Mouse (Mus musculus) embryonic facial prominence, embryonic 14.5 days (tissue): ENCODE measurements around the gene Spp2. TPM values are rescaled to one million over a fixed set of nuclear protein-coding genes. Genes with fewer than 3 reads are reported as not detected.
A peak's percentile ranks its signal among the peaks of the same experiment; 100 is the strongest.
"Not testable (repeated sequence)": the region's sequence is repeated elsewhere in the genome, so short reads cannot be mapped to it uniquely, and the experiment has no call there.

Source experiments
- ATAC-seq: fragments of 200-750 bp; cut with Nextera tagmentation; 2 replicates; pipeline ENCODE4 v1.8.0; 2017; ENCODE audit warnings: low read depth, moderate number of reproducible peaks, moderate TSS enrichment
- DNase-seq: peaks from one replicate; pipeline ENCODE4 v3.0.0-alpha.2; 2015; ENCODE audit warnings: low spot score
- H3K27ac ChIP-seq: fragments of 300-500 bp; sonication (generic); replicated peaks from 2 replicates; pipeline ENCODE4 v1.5.1; 2014; ENCODE audit warnings: low read depth, mild to moderate bottlenecking, low read length, moderate library complexity
- H3K27me3 ChIP-seq: fragments of 300-500 bp; sonication (generic); replicated peaks from 2 replicates; pipeline ENCODE4 v1.6.1; 2014; ENCODE audit warnings: low read length; ENCODE audit not compliant: control insufficient read depth, insufficient read depth
- H3K36me3 ChIP-seq: fragments of 300-500 bp; sonication (generic); 2 replicates; pipeline ENCODE4 v1.6.1; 2014; ENCODE audit warnings: low read length, mixed read lengths; ENCODE audit not compliant: control insufficient read depth, insufficient read depth
- H3K4me1 ChIP-seq: fragments of 300-500 bp; sonication (generic); 2 replicates; pipeline ENCODE4 v1.6.1; 2014; ENCODE audit warnings: antibody characterized with exemption, low read length; ENCODE audit not compliant: control insufficient read depth, insufficient read depth
- H3K4me2 ChIP-seq: fragments of 300-500 bp; sonication (generic); 2 replicates; pipeline ENCODE4 v1.6.1; 2014; ENCODE audit warnings: low read depth, mild to moderate bottlenecking, low read length, moderate library complexity, mixed read lengths
- H3K4me3 ChIP-seq: fragments of 300-500 bp; sonication (generic); 2 replicates; pipeline ENCODE4 v1.5.1; 2014; ENCODE audit warnings: low read depth, mild to moderate bottlenecking, low read length
- H3K9ac ChIP-seq: fragments of 300-500 bp; sonication (generic); 2 replicates; pipeline ENCODE4 v1.6.1; 2014; ENCODE audit warnings: low read depth, mild to moderate bottlenecking, low read length, moderate library complexity, mixed read lengths
- H3K9me3 ChIP-seq: fragments of 300-500 bp; sonication (generic); 2 replicates; pipeline ENCODE4 v1.6.1; 2016; ENCODE audit warnings: low read length; ENCODE audit not compliant: control insufficient read depth
- WGBS: fragments of 180-500 bp; shearing (Covaris S2); extraction: QIAGEN DNeasy Blood & Tissue Kit; methylation state at CpG from one replicate; pipeline ENCODE4 v1.1.7; 2014; 5-methylcytosine and 5-hydroxymethylcytosine counted together
- polyA plus RNA-seq: library from polyadenylated mRNA; unstranded; fragments of >200 nt; fragmentation: Nextera tagmentation; extraction: Ambion mirVana; gene quantifications from 2 replicates; pipeline ENCODE4 v1.2.1, GENCODE M21; 2014

Gene Spp2
- polyA plus RNA-seq, 1 experiment from 2014 or later, result 0.18 TPM

DNA sequence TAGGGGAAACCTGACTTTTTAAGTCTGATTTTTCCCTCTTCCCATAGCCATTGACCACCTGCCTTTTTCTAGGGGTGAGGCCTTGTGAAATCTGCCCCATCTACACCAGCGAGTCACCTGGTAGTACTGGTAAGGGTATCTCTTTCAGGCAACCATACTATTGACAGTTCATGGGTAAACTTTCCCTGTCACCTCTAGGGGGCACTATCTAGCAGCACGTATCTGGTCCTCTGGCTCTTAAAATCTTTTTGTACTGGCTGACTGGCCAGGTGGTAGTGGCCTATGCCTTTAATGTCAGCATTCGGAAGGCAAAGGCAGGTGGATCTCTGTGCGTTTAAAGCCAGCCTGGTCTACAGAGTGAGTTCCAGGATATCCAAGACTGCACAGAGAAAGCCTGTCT, 38.6 kb downstream of the Spp2 start:
- ATAC-seq, result no peak
- Histone ChIP-seq H3K36me3 (no peaks in the 10 kb centered on the region), H3K4me2 (no peak overlapping the region), H3K9me3 (no peaks in the 10 kb centered on the region), H3K27me3 (no peaks in the 10 kb centered on the region), H3K4me1 (no peaks in the 10 kb centered on the region; the same call in 1 of the 2 replicates), H3K4me3 (no peak overlapping the region), H3K9ac (no peak overlapping the region), H3K27ac (no peak overlapping the region)
- 78% methylated on average over 4 of the region's 4 CpGs for WGBS
- DNase-seq, result no peak

DNA sequence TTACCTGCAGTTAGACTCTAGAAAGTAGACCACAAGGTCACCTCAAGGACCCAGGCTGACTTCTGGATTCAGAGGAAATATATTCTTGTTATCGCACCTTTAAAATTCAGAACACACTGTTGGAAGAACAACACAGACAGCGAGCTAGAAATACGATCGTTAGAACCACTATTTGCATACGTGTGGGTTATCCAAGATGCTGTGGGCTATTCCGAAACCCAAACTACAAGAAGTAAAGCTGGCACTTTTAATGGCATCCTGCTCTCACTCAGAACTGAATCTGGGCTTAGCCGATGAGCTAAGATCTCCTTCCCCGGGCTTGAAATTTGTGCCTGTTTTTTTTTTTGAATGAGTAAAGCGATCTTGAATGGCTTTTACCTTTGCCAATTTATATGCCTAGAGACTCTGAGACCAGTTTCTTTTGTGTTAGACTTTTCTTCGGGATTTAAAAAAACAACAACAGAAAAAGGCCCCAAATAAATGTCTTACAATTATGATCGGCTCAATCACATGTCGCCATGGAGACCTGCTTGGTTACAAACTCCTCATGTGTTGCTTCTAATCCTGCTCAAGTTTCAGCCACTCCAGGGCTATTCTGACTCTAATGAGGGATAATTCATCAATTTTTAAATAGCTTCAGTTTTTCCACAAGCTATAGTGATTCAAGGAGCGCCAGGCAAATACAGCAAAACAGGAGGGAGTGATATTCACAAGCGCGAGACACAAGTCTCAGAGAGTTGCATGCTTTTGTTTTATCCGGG, 39.7 kb downstream of the Spp2 start:
- H3K4me1 ChIP-seq, result no peaks in the 10 kb centered on the region; the same call in 1 of the 2 replicates
- DNase-seq (no peak), ATAC-seq (no peak)

DNA sequence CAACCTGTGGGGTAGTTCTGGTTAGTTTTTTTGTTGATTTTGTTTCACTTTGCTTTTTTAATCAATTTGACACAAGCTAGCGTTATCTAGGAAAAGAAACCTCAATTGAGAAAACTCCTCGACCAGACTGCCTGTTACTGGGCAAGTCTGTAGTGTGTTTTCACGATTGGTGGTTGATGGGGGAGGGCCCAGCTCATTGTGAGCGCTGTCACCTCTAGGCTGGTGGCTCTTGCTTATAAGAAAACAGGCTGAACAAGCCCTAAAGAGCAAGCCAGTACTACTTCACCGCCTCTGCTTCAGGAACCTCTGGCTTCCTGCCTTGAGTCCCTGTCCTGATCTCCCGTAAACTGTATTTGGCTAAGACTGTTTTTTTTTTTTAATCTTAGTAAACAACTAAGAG, 40.7 kb downstream of the Spp2 start:
- Histone ChIP-seq H3K36me3 (no peaks in the 10 kb centered on the region), H3K4me3 (no peak overlapping the region), H3K9me3 (no peaks in the 10 kb centered on the region), H3K9ac (no peak overlapping the region), H3K4me2 (no peak overlapping the region), H3K4me1 (no peaks in the 10 kb centered on the region; the same call in 1 of the 2 replicates), H3K27ac (no peak overlapping the region), H3K27me3 (no peaks in the 10 kb centered on the region)
- DNase-seq, result peak; percentile 76
- peak; percentile 77; the same call in 1 of the 2 replicates for ATAC-seq
- WGBS, result 16% methylated on average over 6 of the region's 6 CpGs

More for the DNA sequence above, 39.7 kb downstream of the Spp2 start:
- Histone ChIP-seq H3K4me3 (no peak overlapping the region), H3K27ac (no peak overlapping the region), H3K27me3 (no peaks in the 10 kb centered on the region), H3K9ac (no peak overlapping the region), H3K4me2 (no peak overlapping the region), H3K36me3 (no peaks in the 10 kb centered on the region), H3K9me3 (no peaks in the 10 kb centered on the region)
- 60% methylated on average over 16 of the region's 16 CpGs for WGBS

DNA sequence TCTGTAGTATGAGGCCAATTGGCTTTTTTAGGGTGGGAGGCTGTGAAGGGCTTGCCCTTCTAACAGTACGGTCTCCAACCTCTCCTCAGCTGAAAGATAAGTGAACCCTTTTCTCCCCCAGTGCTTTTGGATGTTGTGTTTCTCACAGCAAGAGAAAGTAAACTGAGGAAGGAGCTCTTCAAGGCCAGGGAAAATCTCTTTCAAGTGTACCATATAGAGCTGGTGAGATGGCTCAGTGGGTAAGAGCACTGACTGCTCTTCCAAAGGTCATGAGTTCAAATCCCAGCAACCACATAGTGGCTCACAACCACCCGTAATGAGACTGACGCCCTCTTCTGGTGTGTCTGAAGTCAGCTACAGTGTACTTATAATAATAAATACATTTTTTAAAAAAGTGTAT, 41.3 kb downstream of the Spp2 start:
- 69% methylated on average over 3 of the region's 3 CpGs for WGBS
- H3K27ac ChIP-seq, DNase-seq, H3K36me3 ChIP-seq, H3K9ac ChIP-seq, H3K4me1 ChIP-seq, H3K9me3 ChIP-seq, H3K4me3 ChIP-seq, H3K27me3 ChIP-seq, H3K4me2 ChIP-seq, ATAC-seq: not testable (repeated sequence)

DNA sequence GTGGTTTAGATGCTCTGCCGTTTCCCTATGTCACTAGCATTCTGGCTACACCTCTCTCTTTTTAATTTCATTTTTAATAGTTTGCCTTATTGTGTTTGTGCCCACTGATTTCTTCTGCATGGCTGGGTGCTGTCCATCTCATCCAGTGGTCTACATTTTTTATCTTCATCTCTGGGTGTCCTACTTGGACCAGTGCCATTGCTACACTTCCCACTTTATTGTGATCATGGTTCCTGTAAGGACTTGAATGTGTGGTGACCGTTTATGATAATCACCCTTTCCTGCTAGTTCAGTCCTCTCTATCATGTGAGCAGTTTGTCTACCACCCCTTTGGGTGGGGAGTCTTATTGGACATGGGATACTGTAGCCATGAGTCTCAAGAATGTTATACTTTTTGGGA, 43.0 kb downstream of the Spp2 start:
- 85% methylated on average over 2 of the region's 2 CpGs for WGBS
- Histone ChIP-seq H3K9ac (no peak overlapping the region), H3K36me3 (no peaks in the 10 kb centered on the region), H3K4me2 (no peak overlapping the region), H3K9me3 (no peaks in the 10 kb centered on the region), H3K27ac (no peak overlapping the region), H3K27me3 (no peaks in the 10 kb centered on the region), H3K4me1 (no peaks in the 10 kb centered on the region), H3K4me3 (no peak overlapping the region)
- DNase-seq (no peak), ATAC-seq (no peak)

DNA sequence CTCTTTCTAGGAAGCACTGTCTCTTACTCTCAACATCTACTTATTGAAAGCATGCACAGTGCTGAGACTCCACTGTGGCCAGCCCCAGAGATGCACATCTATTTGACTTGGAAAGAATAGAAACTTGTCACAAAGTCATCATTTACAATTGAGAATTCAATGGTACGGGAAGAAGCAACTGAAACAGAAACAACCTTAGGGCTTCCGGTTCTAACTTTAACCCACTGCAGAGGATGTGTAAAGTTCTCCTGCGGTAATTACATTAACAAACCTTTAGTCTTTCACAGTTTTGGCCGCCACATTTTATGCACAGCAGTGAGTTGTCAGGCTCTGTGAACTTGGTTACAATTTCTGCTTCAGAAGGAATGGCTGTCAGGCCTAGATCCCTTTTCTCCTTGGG, 43.9 kb downstream of the Spp2 start:
- no peak overlapping the region for H3K4me3 ChIP-seq
- 86% methylated on average over 4 of the region's 4 CpGs for WGBS

DNA sequence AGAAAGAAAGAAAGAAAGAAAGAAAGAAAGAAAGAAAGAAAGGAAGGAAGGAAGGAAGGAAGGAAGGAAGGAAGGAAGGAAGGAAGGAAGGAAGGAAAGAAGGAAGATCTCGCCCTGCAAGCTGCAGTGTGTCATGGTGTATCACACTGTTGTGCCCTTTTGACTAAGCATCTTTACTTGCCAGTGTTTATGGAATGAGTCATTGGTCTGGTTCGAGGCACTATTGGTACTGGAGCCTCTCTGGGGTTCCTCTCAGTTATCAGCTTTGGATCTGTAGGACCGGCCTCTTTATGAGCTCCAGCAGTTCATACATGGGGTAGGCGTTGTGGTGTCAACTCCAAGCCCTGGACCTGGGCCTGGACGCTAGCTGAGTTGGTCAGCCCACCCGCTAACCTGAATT, 45.4 kb downstream of the Spp2 start:
- no peak overlapping the region for H3K27ac ChIP-seq
- no peak overlapping the region for H3K4me2 ChIP-seq
- no peaks in the 10 kb centered on the region for H3K27me3 ChIP-seq
- no peak for ATAC-seq
- H3K9ac ChIP-seq, result no peak overlapping the region
- H3K9me3 ChIP-seq, result no peaks in the 10 kb centered on the region
- DNase-seq, result no peak
- 85% methylated on average over 5 of the region's 6 CpGs for WGBS
- H3K4me3 ChIP-seq, result no peak overlapping the region
- H3K36me3 ChIP-seq, result no peaks in the 10 kb centered on the region
- H3K4me1 ChIP-seq, result no peaks in the 10 kb centered on the region

More for the DNA sequence above, 43.9 kb downstream of the Spp2 start:
- no peak for DNase-seq
- H3K36me3 ChIP-seq, result no peaks in the 10 kb centered on the region
- no peak overlapping the region for H3K4me2 ChIP-seq
- H3K27ac ChIP-seq, result no peak overlapping the region
- no peak overlapping the region for H3K9ac ChIP-seq
- no peaks in the 10 kb centered on the region for H3K9me3 ChIP-seq
- no peaks in the 10 kb centered on the region for H3K4me1 ChIP-seq
- no peak for ATAC-seq
- no peaks in the 10 kb centered on the region for H3K27me3 ChIP-seq

DNA sequence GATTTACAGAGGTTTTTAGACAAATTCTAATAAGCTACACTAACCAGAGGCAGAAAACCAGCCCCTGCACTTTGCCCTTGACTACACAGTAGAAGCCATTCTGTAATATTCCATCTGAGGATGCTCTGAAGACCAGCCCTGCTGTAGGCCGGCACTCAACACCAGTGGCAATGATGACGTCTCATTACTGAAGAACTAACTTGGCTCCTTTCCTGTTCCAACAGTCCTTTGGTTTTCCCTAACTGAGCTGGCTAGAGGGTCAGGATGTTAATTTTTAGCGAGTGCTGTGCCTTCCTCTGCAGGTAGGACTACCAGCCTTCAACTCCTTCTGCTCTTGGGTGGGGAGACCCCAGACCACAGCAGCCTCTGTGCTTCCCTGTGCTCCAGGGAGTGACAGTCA, 47.9 kb downstream of the Spp2 start:
- WGBS, result 57% methylated on average over 3 of the region's 3 CpGs
- ATAC-seq (no peak), DNase-seq (no peak)
- Histone ChIP-seq H3K27me3 (no peaks in the 10 kb centered on the region), H3K4me1 (no peaks in the 10 kb centered on the region), H3K4me2 (no peak overlapping the region), H3K27ac (no peak overlapping the region), H3K9me3 (0 out of 2 replicates have a peak, but pooled peaks cover 3% of the 10 kb centered on the region), H3K36me3 (no peaks in the 10 kb centered on the region), H3K4me3 (no peak overlapping the region), H3K9ac (no peak overlapping the region)

DNA sequence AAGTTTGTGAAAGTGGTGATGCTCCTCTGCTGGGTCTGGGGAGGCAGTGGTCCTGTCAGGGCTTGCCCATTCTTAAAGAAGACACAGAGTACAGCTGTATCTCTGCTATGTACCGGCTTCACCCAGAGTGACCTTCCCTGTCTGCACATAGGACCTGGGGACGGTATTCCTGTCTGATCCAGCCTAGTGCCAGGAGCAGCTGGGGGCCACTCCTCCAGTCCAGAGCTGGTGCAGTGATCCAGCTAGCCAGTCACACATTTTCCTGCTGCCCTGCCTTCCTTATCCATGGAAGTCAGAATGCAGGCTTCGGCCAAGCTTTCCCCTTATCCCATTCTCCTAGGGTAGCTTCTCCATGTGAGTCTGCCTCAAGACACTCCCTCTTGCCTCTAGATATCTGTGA, 49.0 kb downstream of the Spp2 start:
- no peak overlapping the region for H3K4me2 ChIP-seq
- H3K27ac ChIP-seq, result no peak overlapping the region
- no peaks in the 10 kb centered on the region for H3K36me3 ChIP-seq
- no peak overlapping the region for H3K4me3 ChIP-seq
- H3K4me1 ChIP-seq, result no peaks in the 10 kb centered on the region
- 0 out of 2 replicates have a peak, but pooled peaks cover 3% of the 10 kb centered on the region for H3K9me3 ChIP-seq
- 68% methylated on average over 3 of the region's 3 CpGs for whole genome bisulfite sequencing
- H3K27me3 ChIP-seq, result no peaks in the 10 kb centered on the region
- DNase-seq (no peak), ATAC-seq (no peak)
- H3K9ac ChIP-seq, result no peak overlapping the region
